Mouse (Mus musculus) kidney, postnatal 0 days (tissue): ENCODE measurements at regions not wholly inside any gene's neighbourhood (a gene's known extent, or its start where the extent isn't known, plus 50 kb on each side); places are given as distances from the start of the nearest gene placed in this dataset.

Experiments used
- ATAC-seq: fragments of 200-750 bp; cut with Nextera tagmentation; replicated peaks from 2 replicates; pipeline ENCODE4 v1.8.0; 2017; ENCODE audit warnings: low read depth, moderate number of reproducible peaks, moderate TSS enrichment, moderate library complexity; ENCODE audit not compliant: low FRiP score
- DNase-seq: peaks from one replicate; pipeline ENCODE4 v3.0.0-alpha.2; 2016; ENCODE audit warnings: low spot score
- H3K27ac ChIP-seq: fragments of 300-500 bp; sonication (generic); 2 replicates; pipeline ENCODE4 v1.5.1; 2014; ENCODE audit warnings: mild to moderate bottlenecking
- H3K27me3 ChIP-seq: fragments of 300-500 bp; sonication (generic); 2 replicates; pipeline ENCODE4 v1.6.1; 2014; ENCODE audit warnings: low read length, mixed read lengths; ENCODE audit not compliant: insufficient read depth
- H3K36me3 ChIP-seq: fragments of 300-500 bp; sonication (generic); 2 replicates; pipeline ENCODE4 v1.6.1; 2014; ENCODE audit warnings: low read length, mixed read lengths; ENCODE audit not compliant: insufficient read depth
- H3K4me1 ChIP-seq: fragments of 300-500 bp; sonication (generic); replicated peaks from 2 replicates; pipeline ENCODE4 v1.6.1; 2014; ENCODE audit warnings: antibody characterized with exemption, low read length, mixed read lengths; ENCODE audit not compliant: insufficient read depth
- H3K4me2 ChIP-seq: fragments of 300-500 bp; sonication (generic); 2 replicates; pipeline ENCODE4 v1.6.1; 2014; ENCODE audit warnings: mild to moderate bottlenecking, low read length, moderate library complexity, mixed read lengths
- H3K4me3 ChIP-seq: fragments of 300-500 bp; sonication (generic); replicated peaks from 2 replicates; pipeline ENCODE4 v1.5.1; 2014; ENCODE audit warnings: low read depth, low read length
- H3K9ac ChIP-seq: fragments of 300-500 bp; sonication (generic); 2 replicates; pipeline ENCODE4 v1.6.1; 2014; ENCODE audit warnings: low read depth, low read length
- H3K9me3 ChIP-seq: fragments of 300-500 bp; sonication (generic); replicated peaks from 2 replicates; pipeline ENCODE4 v1.6.1; 2016; ENCODE audit warnings: low read length, inconsistent platforms, mixed read lengths
- CTCF ChIP-seq: IDR thresholded peaks from 2 replicates; pipeline ENCODE4 v1.5.1; 2016; ENCODE audit warnings: antibody characterized with exemption, low read depth, mild to moderate bottlenecking, moderate library complexity
- WGBS: fragments of 180-500 bp; shearing (Covaris S2); extraction: QIAGEN DNeasy Blood & Tissue Kit; methylation state at CpG from one replicate; pipeline ENCODE4 v1.1.7; 2014; 5-methylcytosine and 5-hydroxymethylcytosine counted together

DNA sequence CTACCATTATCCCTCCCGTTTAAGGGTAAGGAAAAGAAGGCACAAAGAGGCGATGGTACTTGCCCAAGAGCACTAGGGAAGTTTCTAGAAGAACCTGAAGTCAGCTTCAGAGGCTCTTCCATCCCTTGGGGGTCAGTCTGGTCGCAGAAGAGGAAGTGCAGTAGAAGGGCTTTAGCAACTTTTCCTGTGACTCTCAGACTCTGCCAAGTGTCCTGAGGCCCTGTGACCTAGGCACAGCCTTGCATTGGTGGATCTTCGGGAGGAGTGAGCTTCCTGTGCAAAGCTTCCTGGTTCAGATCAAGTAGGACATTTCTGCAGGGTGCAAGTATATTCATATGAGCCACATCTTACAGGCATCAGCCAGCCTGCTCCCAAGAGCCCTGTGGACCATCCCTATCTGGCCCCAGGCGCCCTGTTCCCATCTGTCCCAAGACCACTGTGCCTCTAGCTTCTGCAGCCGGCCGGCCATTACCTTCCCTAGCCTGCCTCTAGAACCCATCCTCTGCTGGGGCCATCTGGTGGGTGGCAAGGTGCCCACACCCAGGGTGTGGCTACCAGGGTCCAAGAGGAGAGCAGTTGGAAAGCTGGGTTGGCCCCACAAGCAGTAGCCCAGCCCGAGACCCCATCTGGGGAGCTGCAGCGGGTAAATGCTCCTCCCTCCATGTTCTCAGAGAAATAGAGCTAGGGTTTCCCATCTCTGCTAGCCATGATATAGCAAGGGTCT lies 72.4 kb upstream of the Lhx1 start:
- WGBS = 84% methylated on average over 9 of the region's 9 CpGs
- ATAC-seq = no peak

DNA sequence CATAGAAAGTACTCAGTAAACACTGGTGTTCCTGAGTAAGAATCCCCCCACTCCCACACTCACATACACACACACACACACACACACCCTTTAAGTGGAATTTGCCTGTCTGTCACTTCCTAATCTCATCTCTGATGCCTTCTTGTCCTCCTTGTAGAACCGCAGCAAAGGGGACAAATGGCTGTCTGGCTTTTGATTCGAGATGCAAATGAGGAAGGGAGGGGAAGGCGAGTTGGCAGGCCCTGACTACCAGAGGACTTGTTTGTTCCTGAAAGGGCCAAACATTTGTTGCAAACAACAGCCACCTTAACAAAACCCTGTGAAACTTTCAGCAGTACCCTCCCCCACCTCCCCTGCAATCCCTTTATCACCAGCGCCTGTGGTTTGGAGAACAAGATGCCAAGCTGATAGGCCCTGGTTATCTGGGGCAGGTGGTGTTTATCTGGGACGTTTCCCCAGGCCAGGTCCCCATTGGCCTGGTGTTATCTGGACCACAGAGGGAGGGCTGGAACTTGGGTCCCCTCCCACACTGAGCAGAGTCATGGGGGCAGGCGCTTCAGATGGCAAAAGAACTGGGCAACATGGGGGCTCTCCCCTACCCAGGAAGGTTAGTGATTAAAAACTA lies 67.5 kb upstream of the Lhx1 start:
- Histone ChIP-seq H3K9me3 (no peaks in the 10 kb centered on the region), H3K4me3 (no peak overlapping the region), H3K27ac (no peak overlapping the region), H3K9ac (no peak overlapping the region), H3K27me3 (no peaks in the 10 kb centered on the region), H3K36me3 (no peaks in the 10 kb centered on the region), H3K4me2 (no peak overlapping the region), H3K4me1 (no peaks in the 10 kb centered on the region)
- WGBS = 43% methylated on average over 6 of the region's 6 CpGs
- no peak for TF ChIP-seq CTCF
- no peak for ATAC-seq
- DNase-seq = no peak

More for the DNA sequence above, 72.4 kb upstream of the Lhx1 start:
- no peak for TF ChIP-seq CTCF
- no peak overlapping the region for H3K4me3 ChIP-seq
- H3K36me3 ChIP-seq = no peaks in the 10 kb centered on the region
- H3K9ac ChIP-seq = no peak overlapping the region
- no peak for DNase-seq
- H3K27ac ChIP-seq = no peak overlapping the region
- 0 out of 2 replicates have a peak, but pooled peaks cover 3% of the 10 kb centered on the region for H3K4me1 ChIP-seq
- H3K9me3 ChIP-seq = no peaks in the 10 kb centered on the region
- H3K4me2 ChIP-seq = no peak overlapping the region
- no peaks in the 10 kb centered on the region for H3K27me3 ChIP-seq

DNA sequence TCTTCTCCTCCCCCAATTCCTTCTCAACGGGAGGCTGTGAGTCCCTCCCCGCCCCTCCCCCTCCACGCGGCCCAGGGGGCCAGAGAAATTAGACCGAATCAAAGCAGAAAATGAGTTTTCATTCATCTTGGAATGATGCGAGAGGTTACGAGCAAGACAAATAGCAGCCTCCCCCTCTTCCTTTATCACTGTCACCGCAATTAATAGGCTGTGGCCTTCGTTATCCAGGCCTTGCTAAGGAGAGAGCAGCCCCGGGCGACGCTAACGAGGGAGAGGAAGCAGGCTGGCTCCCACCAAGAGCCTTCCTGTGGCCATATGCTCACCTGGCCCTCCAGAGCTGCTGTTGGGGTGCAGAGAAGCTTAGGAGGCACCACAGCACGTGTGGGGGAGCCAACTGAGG lies 61.8 kb upstream of the Lhx1 start:
- TF ChIP-seq CTCF = no peak
- no peaks in the 10 kb centered on the region for H3K4me1 ChIP-seq
- 21% methylated on average over 14 of the region's 14 CpGs for WGBS
- H3K4me2 ChIP-seq = no peak overlapping the region
- no peak overlapping the region for H3K9ac ChIP-seq
- no peaks in the 10 kb centered on the region for H3K36me3 ChIP-seq
- no peak for ATAC-seq
- no peak for DNase-seq
- H3K27ac ChIP-seq = no peak overlapping the region
- no peak overlapping the region for H3K4me3 ChIP-seq
- no peaks in the 10 kb centered on the region for H3K9me3 ChIP-seq
- H3K27me3 ChIP-seq = no peaks in the 10 kb centered on the region

DNA sequence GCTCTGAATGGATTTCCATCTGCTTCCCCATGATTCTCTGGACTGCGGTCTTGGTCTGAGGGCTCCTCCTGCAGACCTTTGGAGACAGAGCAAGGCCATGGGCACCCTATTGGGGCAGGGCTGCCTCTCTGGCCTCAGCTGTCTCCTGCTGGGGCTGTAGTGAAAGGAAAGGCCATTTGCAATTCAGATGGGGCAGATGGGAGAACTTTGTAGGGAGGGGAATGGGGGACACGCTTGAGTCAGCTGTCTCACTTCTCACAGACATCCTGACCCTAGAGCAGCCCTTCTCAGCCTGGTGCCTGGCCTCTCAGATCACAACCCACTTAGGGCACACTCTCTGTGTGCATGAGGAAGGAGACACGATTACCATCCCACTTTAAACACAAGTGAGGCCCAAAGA lies 60.3 kb upstream of the Lhx1 start:
- 41% methylated on average over 3 of the region's 3 CpGs for WGBS
- Histone ChIP-seq H3K4me2 (no peak overlapping the region), H3K27me3 (no peaks in the 10 kb centered on the region), H3K9me3 (no peaks in the 10 kb centered on the region), H3K4me1 (no peaks in the 10 kb centered on the region), H3K4me3 (no peak overlapping the region), H3K9ac (no peak overlapping the region), H3K36me3 (no peaks in the 10 kb centered on the region), H3K27ac (no peak overlapping the region)
- DNase-seq = no peak
- no peak for ATAC-seq
- peak; percentile 27; the same call in 1 of the 2 replicates for TF ChIP-seq CTCF

DNA sequence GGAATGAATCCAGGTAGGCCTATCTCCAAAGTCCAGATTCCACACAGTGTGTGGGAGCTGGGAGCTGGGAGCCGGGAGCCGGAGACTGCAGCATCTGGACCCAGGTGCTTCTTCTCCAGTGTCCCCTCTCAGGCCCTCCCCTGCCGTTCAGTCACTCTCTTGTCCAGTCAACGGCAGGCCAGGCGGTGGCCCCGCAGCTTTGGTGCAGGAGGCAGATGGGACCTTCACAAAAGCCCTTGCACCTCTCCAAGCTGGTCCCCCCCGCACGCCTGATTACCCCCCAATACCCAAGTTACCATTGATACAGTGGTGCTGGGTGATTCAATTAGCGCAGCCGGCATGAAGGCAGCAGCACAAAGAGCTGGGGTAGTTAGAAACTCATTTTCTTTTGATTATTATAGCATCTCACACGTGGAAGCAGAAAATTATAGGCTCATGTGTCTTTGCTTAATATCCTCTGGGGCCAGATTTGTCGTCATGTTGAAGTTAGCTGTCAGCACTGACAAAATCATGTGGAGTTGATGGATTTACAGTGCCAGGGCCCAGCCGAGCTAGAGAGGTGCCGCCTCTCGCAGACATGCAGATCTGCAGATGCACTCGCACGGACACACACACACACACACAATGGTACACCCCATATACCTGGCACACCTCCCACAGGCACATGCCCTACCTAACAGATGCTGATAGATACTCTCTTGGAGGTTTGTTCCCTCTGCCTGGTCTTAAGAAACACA lies 53.6 kb upstream of the Lhx1 start:
- 67% methylated on average over 17 of the region's 17 CpGs for WGBS
- DNase-seq (no peak), ATAC-seq (no peak)
- no peak for TF ChIP-seq CTCF
- Histone ChIP-seq H3K27me3 (no peaks in the 10 kb centered on the region), H3K27ac (no peak overlapping the region), H3K9me3 (no peaks in the 10 kb centered on the region), H3K36me3 (no peaks in the 10 kb centered on the region), H3K4me1 (no peaks in the 10 kb centered on the region), H3K9ac (no peak overlapping the region), H3K4me3 (no peak overlapping the region), H3K4me2 (no peak overlapping the region)
